Mouse (Mus musculus) intestine, embryonic 16.5 days (tissue): Measurements from ENCODE around the gene Hmga1. TPM values are rescaled to one million over a fixed set of nuclear protein-coding genes. Genes with fewer than 3 reads are reported as not detected.
A peak's percentile ranks its signal among the peaks of the same experiment; 100 is the strongest.

Experiments
- ATAC-seq: fragments of 200-750 bp; cut with Nextera tagmentation; 2 replicates; pipeline ENCODE4 v1.8.0; 2017; ENCODE audit warnings: moderate TSS enrichment, moderate library complexity
- H3K27ac ChIP-seq: fragments of 300-500 bp; sonication (generic); 2 replicates; pipeline ENCODE4 v1.5.1; 2014; ENCODE audit warnings: mild to moderate bottlenecking, low read length
- H3K27me3 ChIP-seq: fragments of 300-500 bp; sonication (generic); replicated peaks from 2 replicates; pipeline ENCODE4 v1.6.1; 2014; ENCODE audit warnings: low read length, control low read depth, mixed read lengths; ENCODE audit not compliant: control insufficient read depth, insufficient read depth
- H3K36me3 ChIP-seq: fragments of 300-500 bp; sonication (generic); 2 replicates; pipeline ENCODE4 v1.6.1; 2014; ENCODE audit warnings: low read length, control low read depth; ENCODE audit not compliant: control insufficient read depth, insufficient read depth
- H3K4me1 ChIP-seq: fragments of 300-500 bp; sonication (generic); 2 replicates; pipeline ENCODE4 v1.6.1; 2014; ENCODE audit warnings: low read length, control low read depth, mixed read lengths; ENCODE audit not compliant: control insufficient read depth, insufficient read depth
- H3K4me2 ChIP-seq: fragments of 300-500 bp; sonication (generic); 2 replicates; pipeline ENCODE4 v1.6.1; 2014; ENCODE audit warnings: low read depth, low read length, control low read depth
- H3K4me3 ChIP-seq: fragments of 300-500 bp; sonication (generic); 2 replicates; pipeline ENCODE4 v1.5.1; 2014; ENCODE audit warnings: mild to moderate bottlenecking, low read length
- H3K9ac ChIP-seq: fragments of 300-500 bp; sonication (generic); 2 replicates; pipeline ENCODE4 v1.6.1; 2014; ENCODE audit warnings: low read depth, low read length
- H3K9me3 ChIP-seq: fragments of 300-500 bp; sonication (generic); 2 replicates; pipeline ENCODE4 v1.6.1; 2016; ENCODE audit warnings: low read length, control low read depth; ENCODE audit not compliant: control insufficient read depth
- WGBS: fragments of 180-500 bp; shearing (Covaris S2); extraction: QIAGEN DNeasy Blood & Tissue Kit; methylation state at CpG from one replicate; pipeline ENCODE4 v1.1.7; 2014; 5-methylcytosine and 5-hydroxymethylcytosine counted together
- polyA plus RNA-seq: library from polyadenylated mRNA; unstranded; fragments of >200 nt; fragmentation: Nextera tagmentation; extraction: Ambion mirVana; gene quantifications from 2 replicates; pipeline ENCODE4 v1.2.1, GENCODE M21; 2015

The Hmga1 gene
- polyA plus RNA-seq, 1 experiment from 2014 or later, result 319 TPM

GRCm38 (mm10) chr17:27591826-27592564 is 35.7 kb downstream of the Hmga1 start:
- H3K4me1 ChIP-seq, result no peaks in the 10 kb centered on the region
- 90% methylated on average over 12 of the region's 12 CpGs for WGBS
- H3K4me2 ChIP-seq, result no peak overlapping the region
- no peak overlapping the region for H3K9ac ChIP-seq
- H3K4me3 ChIP-seq, result no peak overlapping the region
- H3K27ac ChIP-seq, result no peak overlapping the region
- peaks cover 22% of the 10 kb centered on the region for H3K36me3 ChIP-seq
- no peak for ATAC-seq
- no peaks in the 10 kb centered on the region for H3K27me3 ChIP-seq
- H3K9me3 ChIP-seq, result no peaks in the 10 kb centered on the region

DNA sequence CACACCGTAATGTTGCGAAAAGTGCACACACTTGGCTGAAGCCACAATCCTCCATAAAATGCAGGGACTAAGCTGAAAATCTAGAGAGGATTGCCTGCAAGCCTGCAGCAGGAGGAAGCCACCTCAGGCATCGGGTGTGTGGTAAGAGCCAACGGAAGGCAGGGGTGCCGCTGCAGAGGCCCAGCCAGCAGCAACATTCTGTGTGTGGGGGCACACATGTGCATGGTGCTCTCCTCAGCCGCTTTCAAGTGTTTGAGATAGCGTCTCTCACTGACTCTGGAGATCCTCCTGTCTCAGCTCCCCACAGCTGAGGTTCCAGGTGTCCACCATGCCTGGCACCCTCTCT is 36.2 kb downstream of the Hmga1 start:
- no peaks in the 10 kb centered on the region for H3K27me3 ChIP-seq

DNA sequence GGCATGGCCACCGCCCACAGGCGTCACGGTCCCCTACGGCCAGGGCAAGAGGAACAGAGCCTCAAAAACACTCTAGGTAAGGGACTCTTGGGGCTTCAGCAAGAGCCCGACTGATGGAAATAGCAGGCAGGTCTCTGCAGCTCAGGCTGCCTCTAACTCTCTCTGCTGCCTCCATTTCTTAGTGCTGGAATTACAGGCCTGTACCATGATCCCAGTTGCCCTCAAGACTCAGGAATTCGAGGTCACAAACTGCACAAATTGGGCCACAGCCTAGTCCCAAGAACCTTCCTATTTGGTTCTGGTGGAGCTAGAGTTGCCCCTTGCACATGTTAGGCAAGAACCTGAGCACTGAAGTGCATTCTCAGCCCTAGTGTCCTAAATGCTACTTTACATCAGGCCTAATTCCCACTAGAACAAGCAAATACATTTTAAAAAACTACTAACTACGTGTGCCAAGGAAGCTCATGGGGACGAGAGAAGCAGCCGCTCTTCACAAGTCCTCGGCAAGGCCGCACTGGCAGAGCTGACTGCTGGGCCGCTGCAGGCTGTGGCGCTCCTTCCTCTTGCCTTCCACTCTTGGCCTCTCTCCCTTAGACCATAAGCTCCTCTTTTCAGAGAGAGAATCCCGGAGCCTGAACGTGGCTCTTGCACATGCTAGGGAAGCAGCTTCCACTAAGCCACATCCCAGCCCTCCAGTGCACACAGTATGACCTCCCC is 39.5 kb downstream of the Hmga1 start:
- Histone ChIP-seq H3K9me3 (no peaks in the 10 kb centered on the region), H3K27me3 (no peaks in the 10 kb centered on the region), H3K9ac (no peak overlapping the region), H3K36me3 (peaks cover 22% of the 10 kb centered on the region), H3K4me3 (no peak overlapping the region), H3K27ac (no peak overlapping the region), H3K4me1 (peaks cover 2% of the 10 kb centered on the region; the same call in 1 of the 2 replicates), H3K4me2 (no peak overlapping the region)
- 83% methylated on average over 15 of the region's 15 CpGs for WGBS
- no peak for ATAC-seq

More for the DNA sequence above, 36.2 kb downstream of the Hmga1 start:
- H3K27ac ChIP-seq, result no peak overlapping the region
- no peak overlapping the region for H3K4me3 ChIP-seq
- 96% methylated on average over 7 of the region's 7 CpGs for WGBS
- no peak overlapping the region for H3K9ac ChIP-seq
- H3K9me3 ChIP-seq, result no peaks in the 10 kb centered on the region
- no peak for ATAC-seq
- no peak overlapping the region for H3K4me2 ChIP-seq
- peaks cover 22% of the 10 kb centered on the region for H3K36me3 ChIP-seq
- no peaks in the 10 kb centered on the region for H3K4me1 ChIP-seq

DNA sequence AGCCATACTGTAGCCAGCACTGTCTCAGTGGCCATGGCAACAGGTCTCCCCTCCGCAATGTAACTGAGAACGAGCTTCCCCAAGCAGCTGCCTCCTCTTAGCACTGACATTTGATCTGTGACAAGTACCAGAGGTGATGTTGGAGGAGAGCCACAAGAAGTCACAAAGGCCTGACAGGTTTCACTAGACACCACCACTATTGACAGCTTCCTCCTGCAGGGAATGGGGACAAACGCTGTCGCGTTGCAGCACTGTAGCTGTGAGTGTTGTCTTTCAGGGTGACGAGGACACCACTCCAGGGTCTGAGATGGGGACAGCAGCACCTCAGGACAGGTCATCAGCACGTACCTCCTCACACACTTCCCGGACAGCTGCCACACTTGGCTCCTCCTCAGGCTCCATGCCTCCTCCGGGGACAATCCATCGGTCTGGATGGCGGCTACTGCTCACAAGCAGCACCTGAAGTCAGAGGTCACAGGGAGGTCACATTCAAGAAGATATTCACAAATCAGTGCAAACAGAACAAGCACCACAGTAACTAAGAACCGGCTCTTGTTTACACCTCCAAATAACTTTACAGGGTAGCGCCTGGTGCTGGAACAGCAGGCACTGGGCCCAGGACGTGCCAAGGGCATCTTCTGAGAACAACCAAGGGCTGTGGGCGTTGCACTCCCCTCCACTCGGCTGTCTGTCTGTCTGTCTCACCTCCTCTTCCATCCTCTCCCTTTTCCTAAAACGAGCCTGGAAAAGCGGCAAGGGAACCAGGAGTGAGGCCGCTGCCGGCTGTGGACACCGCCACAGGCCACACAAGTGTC is 40.3 kb downstream of the Hmga1 start:
- WGBS, result 59% methylated on average over 21 of the region's 21 CpGs
- H3K9ac ChIP-seq, result no peak overlapping the region
- H3K4me2 ChIP-seq, result no peak overlapping the region
- peaks cover 3% of the 10 kb centered on the region for H3K4me1 ChIP-seq
- H3K4me3 ChIP-seq, result no peak overlapping the region
- peaks cover 22% of the 10 kb centered on the region for H3K36me3 ChIP-seq
- no peaks in the 10 kb centered on the region for H3K27me3 ChIP-seq
- no peaks in the 10 kb centered on the region for H3K9me3 ChIP-seq
- ATAC-seq, result no peak
- H3K27ac ChIP-seq, result no peak overlapping the region

GRCm38 (mm10) chr17:27600286-27600685 is 44.0 kb downstream of the Hmga1 start:
- Histone ChIP-seq H3K27me3 (no peaks in the 10 kb centered on the region), H3K9ac (no peak overlapping the region), H3K4me2 (no peak overlapping the region), H3K27ac (no peak overlapping the region), H3K4me1 (peaks cover 10% of the 10 kb centered on the region), H3K36me3 (peaks cover 10% of the 10 kb centered on the region; the same call in 1 of the 2 replicates), H3K4me3 (no peak overlapping the region), H3K9me3 (no peaks in the 10 kb centered on the region)
- ATAC-seq, result no peak
- 75% methylated on average over 3 of the region's 3 CpGs for WGBS

DNA sequence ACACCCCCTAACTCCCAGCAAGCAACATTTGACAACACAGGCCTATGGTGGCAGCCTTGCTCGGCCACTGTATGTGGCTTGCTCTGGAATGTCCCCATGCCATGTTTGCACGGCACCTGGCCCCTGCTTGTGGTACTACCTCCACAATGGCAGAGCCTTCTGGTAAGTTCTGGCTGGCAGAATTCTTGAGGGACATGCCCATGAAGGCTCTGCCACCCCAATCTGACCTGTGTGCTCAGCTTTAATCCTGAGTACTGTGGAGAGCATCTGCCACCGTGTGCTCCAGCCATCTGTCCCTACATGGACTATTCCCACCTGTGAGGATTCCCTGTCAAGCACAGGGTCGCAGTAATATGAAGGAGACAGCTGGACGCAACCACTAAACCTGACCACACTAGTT is 44.6 kb downstream of the Hmga1 start:
- Histone ChIP-seq H3K9ac (no peak overlapping the region), H3K9me3 (no peaks in the 10 kb centered on the region), H3K4me1 (peaks cover 11% of the 10 kb centered on the region), H3K4me2 (no peak overlapping the region), H3K27me3 (no peaks in the 10 kb centered on the region), H3K27ac (no peak overlapping the region), H3K4me3 (no peak overlapping the region), H3K36me3 (peaks cover 7% of the 10 kb centered on the region; the same call in 1 of the 2 replicates)
- 65% methylated on average over 5 of the region's 5 CpGs for WGBS
- no peak for ATAC-seq

DNA sequence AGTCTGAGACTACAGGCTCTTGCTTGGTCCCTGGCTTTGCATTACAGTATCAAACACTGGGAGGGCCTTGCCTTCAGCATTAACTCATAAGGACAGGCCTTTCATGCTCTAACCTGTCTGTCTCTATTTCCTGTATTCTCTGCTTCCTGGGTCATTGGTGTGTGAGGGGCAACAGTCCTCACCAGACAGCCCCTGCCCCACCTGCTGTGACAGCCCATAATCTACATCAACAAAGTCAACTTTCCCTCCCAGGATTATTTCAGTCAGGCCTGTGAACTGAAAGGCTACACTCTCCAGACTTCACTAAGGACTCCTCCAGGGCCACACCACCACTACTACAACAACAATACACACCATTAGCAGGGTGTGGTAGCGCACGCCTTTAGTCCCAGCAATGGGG is 46.7 kb downstream of the Hmga1 start:
- peaks cover 15% of the 10 kb centered on the region for H3K4me1 ChIP-seq
- no peaks in the 10 kb centered on the region for H3K9me3 ChIP-seq
- 82% methylated on average over 2 of the region's 2 CpGs for WGBS
- no peaks in the 10 kb centered on the region for H3K36me3 ChIP-seq
- no peak overlapping the region for H3K4me2 ChIP-seq
- H3K9ac ChIP-seq, result 0 out of 2 replicates have a peak overlapping the region, but pooled peaks have one; percentile 27
- H3K27ac ChIP-seq, result no peak overlapping the region
- no peak overlapping the region for H3K4me3 ChIP-seq
- H3K27me3 ChIP-seq, result no peaks in the 10 kb centered on the region
- ATAC-seq, result no peak

DNA sequence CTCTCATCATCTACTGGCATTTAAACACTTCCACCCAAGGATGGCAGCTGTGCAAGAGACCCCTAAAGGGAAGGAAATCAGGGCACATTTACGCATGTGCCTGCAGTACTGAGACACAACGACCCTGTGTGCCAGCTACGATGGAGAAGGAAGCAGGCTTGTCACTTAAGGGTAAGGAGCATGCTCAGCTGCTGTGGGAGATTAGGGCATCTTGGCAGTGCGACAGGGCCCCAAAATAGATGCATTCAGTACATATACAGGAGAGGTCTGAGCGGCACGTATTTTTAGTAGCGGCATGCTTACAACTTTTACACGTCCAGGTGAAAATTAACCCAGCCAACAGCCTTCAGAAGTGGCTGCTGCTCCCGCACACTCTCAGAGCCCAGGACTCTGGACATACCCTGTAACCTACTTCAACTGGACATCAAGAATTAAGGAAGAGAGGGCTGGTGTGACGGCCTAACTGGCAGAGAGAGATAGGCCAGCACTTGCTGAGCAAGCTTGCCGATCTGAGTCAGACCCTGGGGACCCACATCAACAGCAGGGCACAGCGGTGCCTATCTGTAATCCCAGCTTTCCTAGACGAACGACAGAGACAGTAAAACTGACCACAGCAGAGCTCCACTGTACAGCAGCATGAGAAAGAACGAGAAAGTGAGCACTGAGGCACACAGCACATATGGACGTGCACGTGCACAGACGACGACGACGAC is 47.4 kb downstream of the Hmga1 start:
- no peak for ATAC-seq
- Histone ChIP-seq H3K27ac (no peak overlapping the region), H3K4me2 (no peak overlapping the region), H3K9me3 (no peaks in the 10 kb centered on the region), H3K36me3 (no peaks in the 10 kb centered on the region), H3K4me3 (no peak overlapping the region), H3K27me3 (no peaks in the 10 kb centered on the region), H3K4me1 (peaks cover 15% of the 10 kb centered on the region), H3K9ac (0 out of 2 replicates have a peak overlapping the region, but pooled peaks have one; percentile 27)
- WGBS, result 78% methylated on average over 21 of the region's 21 CpGs

DNA sequence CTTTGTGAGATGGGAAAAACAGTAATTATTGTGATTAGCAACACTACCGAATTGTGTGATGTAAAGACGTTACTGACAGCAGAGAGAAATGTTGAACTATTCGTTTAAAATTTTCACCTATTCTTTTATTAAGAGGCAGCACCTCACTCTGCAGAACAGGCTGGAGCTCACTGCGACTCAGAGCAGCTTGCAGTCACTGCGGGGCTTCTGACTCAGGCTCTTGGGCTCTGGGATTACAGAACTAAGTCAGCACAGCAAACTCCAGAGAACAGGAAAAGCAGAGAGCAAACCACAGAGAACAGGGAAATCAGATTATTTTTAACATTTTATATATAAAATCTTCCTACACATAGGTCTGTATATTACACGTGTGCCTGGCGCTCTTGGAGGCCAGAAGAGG is 53.3 kb downstream of the Hmga1 start:
- Histone ChIP-seq H3K9me3 (no peaks in the 10 kb centered on the region), H3K4me2 (no peak overlapping the region), H3K9ac (no peak overlapping the region), H3K4me3 (no peak overlapping the region), H3K4me1 (peaks cover 20% of the 10 kb centered on the region), H3K27me3 (no peaks in the 10 kb centered on the region), H3K36me3 (no peaks in the 10 kb centered on the region), H3K27ac (no peak overlapping the region)
- no peak for ATAC-seq
- WGBS, result 83% methylated on average over 7 of the region's 7 CpGs
